Mouse (Mus musculus): ENCODE results near the gene Adgrg5. TPM values are rescaled to one million over a fixed set of nuclear protein-coding genes. Genes with fewer than 3 reads are reported as not detected.

The Adgrg5 gene
- polyA plus RNA-seq, 1 experiment = 2.6 TPM

- peak; percentile 96 for DNase-seq
- no peak overlapping the region for H3K27ac ChIP-seq (ENCODE audit: insufficient read depth, low read depth, low read length)
- no peaks in the 10 kb centered on the region for H3K27me3 ChIP-seq (replicated peaks; ENCODE audit: control insufficient read depth, insufficient read depth, low read length)
- TF ChIP-seq POLR2A (IDR thresholded peaks at IDR 0.05; ENCODE audit: low read depth, low read length) = no peak
- peak; percentile 42; the same call in 1 of the 2 replicates for TF ChIP-seq CTCF (conservative IDR thresholded peaks at IDR 0.05; ENCODE audit: insufficient read depth, insufficient read length, low read depth, low read length)
- peaks cover 7% of the 10 kb centered on the region for H3K4me1 ChIP-seq (ENCODE audit: control insufficient read depth, insufficient read depth, low read length)
- H3K4me3 ChIP-seq (ENCODE audit: insufficient read depth, low read depth, low read length) = peak overlapping the region; percentile 73
- WGBS = 2% methylated on average over 25 of the region's 27 CpGs
- no peaks in the 10 kb centered on the region for H3K36me3 ChIP-seq (ENCODE audit: control insufficient read depth, insufficient read depth, low read length)
These were observed 6.1 kb upstream of the Adgrg5 start for GRCm38 (mm10) chr8:94917352-94917751.

- Histone ChIP-seq H3K27ac (ENCODE audit: insufficient read depth, low read depth, low read length) (peak within 1 kb of the TSS; percentile 66), H3K4me1 (ENCODE audit: control insufficient read depth, insufficient read depth, low read length) (peaks cover 7% of the 10 kb centered on the region), H3K36me3 (ENCODE audit: control insufficient read depth, insufficient read depth, low read length) (no peaks in the 10 kb centered on the region), H3K27me3 (replicated peaks; ENCODE audit: control insufficient read depth, insufficient read depth, low read length) (no peaks in the 10 kb centered on the region), H3K4me3 (ENCODE audit: insufficient read depth, low read depth, low read length) (peak within 1 kb of the TSS; percentile 73)
- TF ChIP-seq CTCF (conservative IDR thresholded peaks at IDR 0.05; ENCODE audit: insufficient read depth, insufficient read length, low read depth, low read length) = no peak
- TF ChIP-seq POLR2A (IDR thresholded peaks at IDR 0.05; ENCODE audit: low read depth, low read length) = no peak
- DNase-seq = peak; percentile 55
- 5% methylated on average over 50 of the region's 51 CpGs for WGBS
These were observed 5.5 kb upstream of the Adgrg5 start, which contains the start of gene Ccdc102a for GRCm38 (mm10) chr8:94917851-94918495. Gene Ccdc102a, minus strand, starts transcription at chr8:94918098.

GRCm38 (mm10) chr8:94919256-94919655, 4.2 kb upstream of the Adgrg5 start:
- TF ChIP-seq POLR2A (IDR thresholded peaks at IDR 0.05; ENCODE audit: low read depth, low read length) (no peak), CTCF (conservative IDR thresholded peaks at IDR 0.05; ENCODE audit: insufficient read depth, insufficient read length, low read depth, low read length) (no peak)
- no peak overlapping the region for H3K27ac ChIP-seq (ENCODE audit: insufficient read depth, low read depth, low read length)
- no peak overlapping the region for H3K4me3 ChIP-seq (ENCODE audit: insufficient read depth, low read depth, low read length)
- no peaks in the 10 kb centered on the region for H3K27me3 ChIP-seq (replicated peaks; ENCODE audit: control insufficient read depth, insufficient read depth, low read length)
- H3K36me3 ChIP-seq (ENCODE audit: control insufficient read depth, insufficient read depth, low read length) = no peaks in the 10 kb centered on the region
- DNase-seq = no peak
- peaks cover 7% of the 10 kb centered on the region for H3K4me1 ChIP-seq (ENCODE audit: control insufficient read depth, insufficient read depth, low read length)

DNA sequence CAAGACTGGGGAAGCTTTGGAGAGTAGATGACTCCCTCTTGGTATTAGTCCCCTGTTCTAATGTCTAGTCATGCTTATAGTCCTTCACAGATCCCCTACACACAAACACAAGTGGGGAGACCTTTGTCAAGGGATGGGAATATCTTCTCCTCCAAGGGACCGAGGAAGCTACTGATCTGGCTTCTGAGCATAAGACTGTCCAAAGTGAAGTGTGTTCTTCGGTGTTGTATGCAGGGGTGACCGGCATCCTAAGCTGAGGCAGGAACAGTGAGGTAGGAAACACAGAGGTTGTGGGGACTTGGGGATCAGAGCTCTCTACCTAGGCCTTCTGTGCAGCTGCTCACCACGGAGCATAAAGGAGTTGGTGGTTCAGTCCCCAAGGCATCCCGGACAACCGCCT, 1.3 kb upstream of the Adgrg5 start:
- Histone ChIP-seq H3K27ac (ENCODE audit: insufficient read depth, low read depth, low read length) (no peak overlapping the region), H3K4me1 (ENCODE audit: control insufficient read depth, insufficient read depth, low read length) (no peaks in the 10 kb centered on the region), H3K27me3 (replicated peaks; ENCODE audit: control insufficient read depth, insufficient read depth, low read length) (no peaks in the 10 kb centered on the region), H3K4me3 (ENCODE audit: insufficient read depth, low read depth, low read length) (no peak overlapping the region), H3K36me3 (ENCODE audit: control insufficient read depth, insufficient read depth, low read length) (no peaks in the 10 kb centered on the region)
- no peak for DNase-seq
- WGBS = 61% methylated on average over 6 of the region's 6 CpGs
- TF ChIP-seq CTCF (conservative IDR thresholded peaks at IDR 0.05; ENCODE audit: insufficient read depth, insufficient read length, low read depth, low read length) = no peak
- no peak for TF ChIP-seq POLR2A (IDR thresholded peaks at IDR 0.05; ENCODE audit: low read depth, low read length)

GRCm38 (mm10) chr8:94922602-94923001, 892 bp upstream of the Adgrg5 start:
- DNase-seq = peak; percentile 37
- TF ChIP-seq POLR2A (IDR thresholded peaks at IDR 0.05; ENCODE audit: low read depth, low read length) (no peak), CTCF (conservative IDR thresholded peaks at IDR 0.05; ENCODE audit: insufficient read depth, insufficient read length, low read depth, low read length) (no peak)
- H3K27ac ChIP-seq (ENCODE audit: insufficient read depth, low read depth, low read length) = no peak overlapping the region
- no peaks in the 10 kb centered on the region for H3K27me3 ChIP-seq (replicated peaks; ENCODE audit: control insufficient read depth, insufficient read depth, low read length)
- WGBS = 42% methylated on average over 8 of the region's 8 CpGs
- H3K4me3 ChIP-seq (ENCODE audit: insufficient read depth, low read depth, low read length) = no peak overlapping the region
- no peaks in the 10 kb centered on the region for H3K4me1 ChIP-seq (ENCODE audit: control insufficient read depth, insufficient read depth, low read length)
- H3K36me3 ChIP-seq (ENCODE audit: control insufficient read depth, insufficient read depth, low read length) = no peaks in the 10 kb centered on the region

GRCm38 (mm10) chr8:94928227-94928626, 4.7 kb downstream of the Adgrg5 start:
- Histone ChIP-seq H3K27ac (ENCODE audit: insufficient read depth, low read depth, low read length) (no peak overlapping the region), H3K4me3 (ENCODE audit: insufficient read depth, low read depth, low read length) (no peak overlapping the region), H3K27me3 (replicated peaks; ENCODE audit: control insufficient read depth, insufficient read depth, low read length) (no peaks in the 10 kb centered on the region), H3K4me1 (ENCODE audit: control insufficient read depth, insufficient read depth, low read length) (no peaks in the 10 kb centered on the region), H3K36me3 (ENCODE audit: control insufficient read depth, insufficient read depth, low read length) (no peaks in the 10 kb centered on the region)
- WGBS = 87% methylated on average over 3 of the region's 3 CpGs
- no peak for TF ChIP-seq CTCF (conservative IDR thresholded peaks at IDR 0.05; ENCODE audit: insufficient read depth, insufficient read length, low read depth, low read length)
- no peak for TF ChIP-seq POLR2A (IDR thresholded peaks at IDR 0.05; ENCODE audit: low read depth, low read length)
- no peak for DNase-seq

GRCm38 (mm10) chr8:94933918-94934317, 10.4 kb downstream of the Adgrg5 start:
- no peaks in the 10 kb centered on the region for H3K36me3 ChIP-seq (ENCODE audit: control insufficient read depth, insufficient read depth, low read length)
- H3K4me1 ChIP-seq (ENCODE audit: control insufficient read depth, insufficient read depth, low read length) = no peaks in the 10 kb centered on the region
- 59% methylated on average over 5 of the region's 5 CpGs for WGBS
- TF ChIP-seq CTCF (conservative IDR thresholded peaks at IDR 0.05; ENCODE audit: insufficient read depth, insufficient read length, low read depth, low read length) (no peak), POLR2A (IDR thresholded peaks at IDR 0.05; ENCODE audit: low read depth, low read length) (no peak)
- no peak overlapping the region for H3K4me3 ChIP-seq (ENCODE audit: insufficient read depth, low read depth, low read length)
- no peak overlapping the region for H3K27ac ChIP-seq (ENCODE audit: insufficient read depth, low read depth, low read length)
- DNase-seq = no peak
- H3K27me3 ChIP-seq (replicated peaks; ENCODE audit: control insufficient read depth, insufficient read depth, low read length) = no peaks in the 10 kb centered on the region
